Mouse (Mus musculus) bone marrow macrophage, adult 2 months (primary cell): ENCODE measurements around the gene Mrpl20.

ENCODE experiments used
- CTCF ChIP-seq: IDR thresholded peaks from 2 replicates; pipeline ENCODE4 v1.5.1; 2012; ENCODE audit warnings: low read depth, mild to moderate bottlenecking, low read length, moderate library complexity
- POLR2A ChIP-seq: IDR thresholded peaks from 2 replicates; pipeline ENCODE4 v1.6.1; 2012; ENCODE audit warnings: mild to moderate bottlenecking, low read depth, low read length, borderline replicate concordance

- TF ChIP-seq CTCF (no peak), POLR2A (no peak)
These were observed 32.1 kb upstream of the Mrpl20 start for GRCm38 (mm10) chr4:155770626-155771025.
